Mouse (Mus musculus) forebrain, embryonic 12.5 days (tissue): Measurements from ENCODE around the gene Lonp1. TPM values are rescaled to one million over a fixed set of nuclear protein-coding genes. Genes with fewer than 3 reads are reported as not detected.

Source experiments
- ATAC-seq: fragments of 200-750 bp; cut with Nextera tagmentation; 2 replicates; pipeline ENCODE4 v1.8.0; 2017; ENCODE audit warnings: moderate TSS enrichment; ENCODE audit not compliant: low FRiP score
- H3K27ac ChIP-seq: fragments of 300-500 bp; sonication (generic); 2 replicates; pipeline ENCODE4 v1.5.1; 2016; ENCODE audit warnings: mild to moderate bottlenecking
- H3K27me3 ChIP-seq: fragments of 300-500 bp; sonication (generic); 2 replicates; pipeline ENCODE4 v1.6.1; 2016; ENCODE audit warnings: mild to moderate bottlenecking
- H3K36me3 ChIP-seq: fragments of 300-500 bp; sonication (generic); replicated peaks from 2 replicates; pipeline ENCODE4 v1.6.1; 2016; ENCODE audit warnings: mild to moderate bottlenecking
- H3K4me1 ChIP-seq: fragments of 300-500 bp; sonication (generic); 2 replicates; pipeline ENCODE4 v1.6.1; 2016
- H3K4me2 ChIP-seq: fragments of 300-500 bp; sonication (generic); 2 replicates; pipeline ENCODE4 v1.6.1; 2016; ENCODE audit warnings: mild to moderate bottlenecking, moderate library complexity
- H3K4me3 ChIP-seq: fragments of 300-500 bp; sonication (generic); replicated peaks from 2 replicates; pipeline ENCODE4 v1.5.1; 2016; ENCODE audit warnings: mild to moderate bottlenecking
- H3K9ac ChIP-seq: fragments of 300-500 bp; sonication (generic); 2 replicates; pipeline ENCODE4 v1.6.1; 2016; ENCODE audit warnings: mild to moderate bottlenecking
- H3K9me3 ChIP-seq: fragments of 300-500 bp; sonication (generic); 2 replicates; pipeline ENCODE4 v1.6.1; 2016
- WGBS: fragments of 180-500 bp; shearing (Covaris S2); methylation state at CpG from one replicate; pipeline ENCODE4 v1.1.7; 2016; 5-methylcytosine and 5-hydroxymethylcytosine counted together
- polyA plus RNA-seq: library from polyadenylated mRNA; unstranded; fragments of >200 nt; fragmentation: Nextera tagmentation; extraction: Ambion mirVana; gene quantifications from 2 replicates; pipeline ENCODE4 v1.2.1, GENCODE M21; 2016

The Lonp1 gene
- polyA plus RNA-seq, 1 experiment from 2014 or later, result 55.0 TPM

DNA sequence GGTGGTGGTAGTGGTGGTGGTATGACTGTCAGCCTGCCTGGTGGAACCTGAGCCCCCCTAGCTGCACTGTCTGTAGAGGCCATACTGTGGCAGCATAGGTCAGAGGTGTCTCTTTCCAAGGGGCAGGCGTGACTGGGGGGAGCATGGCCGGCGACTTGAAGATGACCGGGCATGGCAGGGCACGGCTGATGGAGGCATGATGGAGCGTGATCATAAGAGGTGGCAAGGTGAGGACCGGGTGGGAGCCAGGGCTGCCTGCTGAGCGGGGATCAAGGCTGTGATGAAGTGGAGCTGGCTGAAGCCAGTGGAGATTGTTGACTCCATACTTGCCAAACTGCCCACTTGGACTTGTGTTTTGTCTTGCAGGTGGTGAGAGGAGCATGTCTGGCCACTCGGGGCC, 21.3 kb downstream of the Lonp1 start:
- Histone ChIP-seq H3K27me3 (no peaks in the 10 kb centered on the region), H3K9ac (no peak overlapping the region)

DNA sequence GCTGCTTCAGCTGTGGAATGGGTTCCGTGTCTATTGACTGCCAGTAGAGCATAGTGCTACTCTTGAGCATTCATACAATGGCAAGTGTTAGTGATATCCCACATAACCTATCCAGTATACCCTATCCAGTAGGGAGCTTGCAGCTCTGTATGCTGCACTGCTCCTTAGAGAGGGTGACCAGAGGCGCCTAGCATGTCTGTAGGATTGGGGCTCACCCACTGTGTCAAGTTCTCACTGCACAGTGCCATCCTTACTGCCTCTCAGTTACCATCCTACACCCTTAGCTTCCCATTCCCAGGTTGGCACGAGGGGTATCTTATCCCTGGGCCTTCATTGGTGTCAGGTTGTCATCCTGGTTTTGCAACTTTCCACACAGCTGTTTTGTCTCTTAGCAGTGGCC, 22.3 kb downstream of the Lonp1 start:
- no peaks in the 10 kb centered on the region for H3K9me3 ChIP-seq
- H3K36me3 ChIP-seq, result peaks cover 84% of the 10 kb centered on the region
- no peak overlapping the region for H3K27ac ChIP-seq
- H3K27me3 ChIP-seq, result no peaks in the 10 kb centered on the region
- no peak overlapping the region for H3K4me2 ChIP-seq
- H3K4me3 ChIP-seq, result no peak overlapping the region
- 85% methylated on average over 3 of the region's 3 CpGs for whole genome bisulfite sequencing
- no peak overlapping the region for H3K9ac ChIP-seq
- H3K4me1 ChIP-seq, result peaks cover 14% of the 10 kb centered on the region
- ATAC-seq, result no peak

More for the DNA sequence above, 21.3 kb downstream of the Lonp1 start:
- no peak overlapping the region for H3K4me2 ChIP-seq
- no peak overlapping the region for H3K27ac ChIP-seq
- peaks cover 19% of the 10 kb centered on the region for H3K4me1 ChIP-seq
- H3K9me3 ChIP-seq, result no peaks in the 10 kb centered on the region
- H3K4me3 ChIP-seq, result no peak overlapping the region
- WGBS, result 92% methylated on average over 9 of the region's 9 CpGs
- H3K36me3 ChIP-seq, result peaks cover 74% of the 10 kb centered on the region
- no peak for ATAC-seq

DNA sequence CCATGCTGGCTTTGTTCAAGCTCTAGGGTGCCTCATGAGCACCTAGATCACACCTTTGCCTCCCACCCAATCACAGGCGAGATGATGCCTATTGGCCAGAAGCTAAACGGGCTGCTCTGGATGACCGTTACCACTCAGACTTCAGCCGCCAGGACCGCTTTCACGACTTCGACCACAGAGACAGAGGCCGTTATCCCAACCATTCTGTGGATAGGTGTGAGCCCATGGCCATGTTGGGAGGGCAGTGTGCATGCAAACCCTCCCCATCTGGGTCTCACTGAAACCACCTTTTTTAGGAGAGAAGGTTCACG, 22.7 kb downstream of the Lonp1 start:
- 89% methylated on average over 9 of the region's 9 CpGs for WGBS
- ATAC-seq, result no peak

DNA sequence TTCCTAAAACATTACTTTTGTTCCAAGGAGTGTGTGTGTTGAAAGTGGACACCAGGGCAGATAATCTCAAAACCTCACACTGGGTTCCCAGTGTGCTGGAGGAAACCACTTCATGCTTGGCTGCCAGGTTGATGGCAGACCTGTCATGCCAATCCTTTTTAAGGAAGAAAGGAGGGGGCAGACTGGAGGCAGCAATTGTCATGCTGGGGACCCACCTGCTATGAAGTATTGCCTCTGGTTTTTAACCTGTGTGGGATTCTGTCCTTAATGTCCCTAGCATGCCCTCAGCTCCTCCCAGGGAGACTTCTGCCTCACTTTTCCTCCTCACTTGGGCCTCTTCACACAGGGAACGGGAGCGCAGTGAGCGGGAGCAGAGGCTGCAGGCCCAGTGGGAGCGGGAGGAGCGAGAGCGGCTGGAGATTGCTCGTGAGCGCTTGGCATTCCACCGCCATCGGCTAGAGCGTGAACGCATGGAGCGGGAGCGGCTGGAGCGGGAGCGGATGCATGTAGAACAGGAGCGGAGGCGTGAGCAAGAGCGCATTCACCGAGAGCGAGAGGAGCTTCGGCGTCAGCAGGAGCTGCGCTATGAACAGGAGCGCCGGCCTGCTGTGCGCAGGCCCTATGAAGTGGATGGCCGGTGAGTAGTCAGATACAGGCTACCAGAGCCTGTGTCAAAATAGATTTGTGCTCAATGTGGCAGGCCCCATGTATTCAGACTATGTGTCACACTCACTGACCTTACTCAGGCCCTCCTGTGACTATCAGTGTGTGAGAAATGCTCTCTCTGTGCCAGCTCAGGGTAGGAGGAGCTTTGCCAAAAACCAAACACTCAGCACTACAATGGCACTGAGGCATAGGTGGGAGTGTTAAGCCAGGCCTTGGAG, 23.3 kb downstream of the Lonp1 start:
- peaks cover 6% of the 10 kb centered on the region for H3K4me1 ChIP-seq
- peaks cover 87% of the 10 kb centered on the region for H3K36me3 ChIP-seq
- 94% methylated on average over 28 of the region's 28 CpGs for WGBS

More for the DNA sequence above, 22.7 kb downstream of the Lonp1 start:
- Histone ChIP-seq H3K36me3 (peaks cover 87% of the 10 kb centered on the region), H3K4me3 (no peak overlapping the region), H3K4me2 (no peak overlapping the region), H3K27ac (no peak overlapping the region), H3K27me3 (no peaks in the 10 kb centered on the region), H3K9me3 (no peaks in the 10 kb centered on the region), H3K9ac (no peak overlapping the region), H3K4me1 (peaks cover 12% of the 10 kb centered on the region)

DNA sequence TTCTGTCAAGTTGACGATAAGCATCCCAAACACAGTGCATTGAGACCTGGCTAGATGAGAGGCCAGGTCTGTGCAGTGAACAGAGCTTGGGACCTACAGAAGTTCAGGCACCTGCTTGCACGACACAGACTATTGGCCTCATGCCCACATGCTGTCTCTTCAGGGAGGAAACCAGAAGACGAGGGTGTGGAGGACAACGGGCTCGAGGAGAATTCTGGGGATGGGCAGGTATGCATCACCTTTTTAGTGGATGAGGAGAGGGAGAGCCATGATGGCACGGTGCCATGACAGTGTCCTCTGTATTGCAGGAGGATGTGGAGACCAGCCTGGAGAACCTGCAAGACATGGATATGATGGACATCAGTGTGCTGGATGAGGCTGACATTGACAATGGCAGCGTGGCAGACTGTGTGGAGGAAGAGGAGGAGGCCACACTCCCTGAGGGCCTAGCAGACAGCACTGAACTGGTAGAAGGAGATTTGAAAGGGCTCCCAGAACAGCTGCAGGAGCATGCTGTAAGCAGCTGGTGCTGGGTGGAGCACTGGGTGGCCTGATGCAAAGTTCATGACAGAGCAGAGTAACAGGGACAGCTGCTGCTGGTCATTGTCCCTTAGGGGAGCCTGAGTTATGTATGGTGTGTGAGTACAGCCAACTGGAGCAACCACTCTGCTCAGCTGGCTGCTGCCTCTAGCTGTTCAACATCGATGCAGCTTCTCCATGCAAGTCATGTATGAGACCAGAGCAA, 33.0 kb downstream of the Lonp1 start:
- no peak overlapping the region for H3K27ac ChIP-seq
- no peaks in the 10 kb centered on the region for H3K9me3 ChIP-seq
- no peak overlapping the region for H3K4me3 ChIP-seq
- H3K4me1 ChIP-seq, result peaks cover 6% of the 10 kb centered on the region; the same call in 1 of the 2 replicates
- WGBS, result 92% methylated on average over 8 of the region's 8 CpGs
- H3K27me3 ChIP-seq, result no peaks in the 10 kb centered on the region
- no peak overlapping the region for H3K9ac ChIP-seq
- peaks cover 96% of the 10 kb centered on the region for H3K36me3 ChIP-seq
- ATAC-seq, result no peak; the same call in 1 of the 2 replicates
- H3K4me2 ChIP-seq, result no peak overlapping the region

More for the DNA sequence above, 23.3 kb downstream of the Lonp1 start:
- 0 out of 2 replicates have a peak overlapping the region, but pooled peaks have one; percentile 5 for H3K27ac ChIP-seq
- no peaks in the 10 kb centered on the region for H3K9me3 ChIP-seq
- no peak overlapping the region for H3K4me3 ChIP-seq
- H3K9ac ChIP-seq, result no peak overlapping the region
- ATAC-seq, result no peak
- no peak overlapping the region for H3K4me2 ChIP-seq
- no peaks in the 10 kb centered on the region for H3K27me3 ChIP-seq

DNA sequence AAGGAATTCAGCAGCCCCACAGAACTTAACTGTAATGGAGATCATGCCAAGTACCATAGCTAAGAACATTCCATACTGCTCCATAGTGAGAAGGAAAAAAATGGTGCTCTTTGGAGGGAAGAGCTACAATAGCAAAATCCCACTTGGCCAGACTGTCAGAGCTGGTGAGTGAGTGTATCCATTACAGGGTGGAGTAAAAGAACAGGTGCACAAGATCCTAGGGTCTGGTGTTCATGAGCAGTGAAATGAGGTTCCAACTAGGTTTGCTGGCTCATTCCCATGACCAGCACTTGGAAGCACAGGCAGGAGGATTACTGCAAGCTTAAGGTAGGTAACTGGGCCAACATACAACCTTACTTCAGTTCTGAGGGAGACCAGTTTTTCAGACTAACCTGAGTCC, 34.1 kb downstream of the Lonp1 start:
- Histone ChIP-seq H3K36me3 (peaks cover 100% of the 10 kb centered on the region), H3K27me3 (no peaks in the 10 kb centered on the region), H3K4me1 (peaks cover 15% of the 10 kb centered on the region), H3K9me3 (no peaks in the 10 kb centered on the region), H3K9ac (no peak overlapping the region), H3K4me3 (no peak overlapping the region), H3K4me2 (no peak overlapping the region), H3K27ac (no peak overlapping the region)
- ATAC-seq, result no peak

DNA sequence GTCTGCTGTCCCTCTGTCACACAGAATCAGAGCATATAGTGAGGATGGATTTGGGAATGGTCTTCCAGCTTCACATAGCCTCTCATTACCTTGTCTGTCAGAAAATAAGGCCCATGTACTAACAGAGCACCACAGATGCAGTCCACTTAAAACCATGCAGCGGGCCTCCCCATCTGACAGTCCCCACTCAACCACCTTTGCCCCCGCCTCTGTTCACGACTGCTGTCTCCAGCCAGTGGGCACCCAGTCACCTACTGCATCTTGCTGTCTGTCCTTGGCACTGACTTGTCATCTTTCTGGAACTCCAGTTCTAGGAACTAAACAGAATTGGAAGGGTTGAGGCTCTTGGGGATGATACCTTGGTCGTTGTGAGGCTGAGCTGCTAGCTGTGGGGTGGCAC, 37.8 kb downstream of the Lonp1 start:
- Histone ChIP-seq H3K4me3 (no peak overlapping the region), H3K9ac (no peak overlapping the region), H3K4me1 (peaks cover 34% of the 10 kb centered on the region), H3K4me2 (no peak overlapping the region), H3K9me3 (no peaks in the 10 kb centered on the region), H3K36me3 (peaks cover 78% of the 10 kb centered on the region), H3K27ac (no peak overlapping the region), H3K27me3 (no peaks in the 10 kb centered on the region)
- no peak for ATAC-seq
- WGBS, result 96% methylated on average over 4 of the region's 4 CpGs

DNA sequence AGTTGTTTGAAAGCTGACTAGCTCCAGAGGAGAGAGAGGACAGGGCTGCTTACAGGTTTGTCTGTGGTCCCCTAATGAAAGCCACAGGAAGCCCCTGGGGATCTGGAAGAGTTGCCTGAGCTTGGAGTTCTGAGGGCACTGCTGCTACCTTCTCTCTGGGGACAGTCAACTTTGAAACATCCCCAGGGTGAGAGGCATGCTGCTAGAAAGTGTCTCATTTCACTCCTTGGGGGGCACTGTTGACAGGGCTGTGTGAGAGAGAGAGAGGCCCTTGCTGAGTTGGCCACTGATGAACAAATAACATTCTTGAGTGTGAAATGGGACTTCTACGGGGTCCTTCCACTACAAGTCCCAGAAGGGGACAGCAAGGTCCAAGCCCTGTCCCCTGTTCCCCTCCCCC, 38.9 kb downstream of the Lonp1 start:
- Histone ChIP-seq H3K4me3 (0 out of 2 replicates have a peak overlapping the region, but pooled peaks have one; percentile 8), H3K27me3 (no peaks in the 10 kb centered on the region), H3K4me1 (peaks cover 44% of the 10 kb centered on the region), H3K36me3 (peaks cover 68% of the 10 kb centered on the region), H3K4me2 (no peak overlapping the region), H3K9me3 (no peaks in the 10 kb centered on the region), H3K9ac (no peak overlapping the region), H3K27ac (0 out of 2 replicates have a peak overlapping the region, but pooled peaks have one; percentile 31)
- 74% methylated on average over 1 of the region's 1 CpGs for WGBS
- no peak for ATAC-seq

DNA sequence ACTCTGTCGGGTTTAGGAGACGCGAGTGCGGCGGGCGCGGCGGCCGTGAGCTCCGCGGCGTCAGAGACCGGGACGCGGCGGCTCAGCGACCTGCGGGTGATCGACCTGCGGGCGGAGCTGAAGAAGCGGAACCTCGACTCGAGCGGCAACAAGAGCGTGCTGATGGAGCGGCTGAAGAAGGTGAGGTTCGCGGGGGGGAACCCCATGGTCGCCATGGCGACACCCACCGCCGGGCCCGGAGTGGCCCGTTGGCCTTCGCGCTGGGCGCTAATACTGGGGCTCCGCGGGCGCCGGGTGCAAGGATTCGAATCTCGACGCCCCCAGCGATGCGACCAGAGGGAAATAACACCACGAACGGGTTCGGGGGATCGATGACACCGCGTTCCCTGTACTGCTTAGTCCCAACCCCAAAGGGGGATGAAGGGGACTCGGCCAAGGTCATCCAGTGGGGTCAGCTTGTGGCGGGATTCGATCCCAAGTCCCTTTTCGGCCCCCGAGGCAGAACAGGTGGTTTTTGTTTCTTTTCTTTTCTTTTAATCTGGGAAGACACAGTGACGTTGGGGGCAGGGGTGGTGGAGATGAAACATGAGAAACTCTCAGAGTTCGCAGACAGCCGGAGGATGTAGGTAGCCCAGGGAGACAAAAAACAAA, 41.4 kb downstream of the Lonp1 start:
- no peaks in the 10 kb centered on the region for H3K27me3 ChIP-seq
- H3K36me3 ChIP-seq, result peaks cover 68% of the 10 kb centered on the region
- peak overlapping the region; percentile 93 for H3K4me3 ChIP-seq
- peak overlapping the region; percentile 93 for H3K27ac ChIP-seq
- peaks cover 57% of the 10 kb centered on the region for H3K4me1 ChIP-seq
- peak overlapping the region; percentile 72 for H3K4me2 ChIP-seq
- peak; percentile 23 for ATAC-seq
- H3K9ac ChIP-seq, result peak overlapping the region; percentile 89
- under 1% methylated on average over 61 of the region's 61 CpGs for WGBS
- H3K9me3 ChIP-seq, result no peaks in the 10 kb centered on the region

DNA sequence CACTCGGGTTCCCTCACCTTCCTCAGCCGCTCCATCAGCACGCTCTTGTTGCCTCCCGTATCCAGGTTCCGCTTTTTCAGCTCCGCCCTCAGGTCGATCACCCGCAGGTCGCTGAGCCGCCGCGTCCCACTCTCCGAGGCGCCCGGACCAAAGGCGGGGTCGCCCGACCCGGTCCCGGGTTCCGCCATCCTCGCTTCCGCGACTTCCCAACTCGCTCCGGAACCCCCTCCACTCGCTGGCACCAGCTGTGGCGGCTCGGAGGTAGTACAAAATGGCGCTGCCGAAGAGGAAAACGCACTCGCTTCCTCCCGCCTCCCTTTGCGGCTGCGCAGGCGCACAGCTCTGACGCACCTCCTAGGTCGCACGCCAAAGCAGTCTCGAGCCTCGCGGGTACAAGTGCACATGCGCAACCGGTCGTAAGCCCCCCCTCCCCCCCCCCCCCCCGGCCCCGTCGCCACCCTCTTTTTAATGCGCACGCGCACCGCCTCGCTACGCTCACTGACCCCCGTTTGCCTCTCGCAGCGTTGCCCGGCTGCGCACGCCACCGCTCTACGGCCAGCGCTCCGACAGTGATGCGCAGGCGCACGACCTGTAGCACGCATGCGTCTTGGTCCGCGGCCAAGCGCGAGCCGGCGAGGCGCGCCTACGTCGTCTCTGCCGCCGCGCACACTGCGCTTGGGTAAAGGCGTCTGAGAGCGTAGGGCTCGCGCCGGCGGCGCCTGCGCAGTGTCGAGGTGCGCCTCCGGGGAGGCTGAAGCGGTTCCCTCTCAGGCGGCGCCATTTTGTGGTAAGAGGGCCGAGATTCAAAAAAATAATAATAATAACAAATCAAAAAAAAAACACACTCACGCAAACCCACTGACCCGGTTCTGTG, 42.2 kb downstream of the Lonp1 start, which contains the start of the genes Safb2 and Safb:
Gene Safb2 (minus strand): TSS at position 329 of the 874 bp plus-strand sequence.
Gene Safb (plus strand): TSS at position 569 of the 874 bp plus-strand sequence.
- H3K4me1 ChIP-seq, result peaks cover 57% of the 10 kb centered on the region
- H3K9me3 ChIP-seq, result no peaks in the 10 kb centered on the region
- peak within 1 kb of the TSS; percentile 95 for H3K27ac ChIP-seq
- ATAC-seq, result peak; percentile 95
- H3K27me3 ChIP-seq, result no peaks in the 10 kb centered on the region
- under 1% methylated on average over 84 of the region's 101 CpGs for WGBS
- peak within 1 kb of the TSS; percentile 93 for H3K4me3 ChIP-seq
- peaks cover 68% of the 10 kb centered on the region for H3K36me3 ChIP-seq
- peak within 1 kb of the TSS; percentile 91 for H3K9ac ChIP-seq
- peak within 1 kb of the TSS; percentile 97 for H3K4me2 ChIP-seq

DNA sequence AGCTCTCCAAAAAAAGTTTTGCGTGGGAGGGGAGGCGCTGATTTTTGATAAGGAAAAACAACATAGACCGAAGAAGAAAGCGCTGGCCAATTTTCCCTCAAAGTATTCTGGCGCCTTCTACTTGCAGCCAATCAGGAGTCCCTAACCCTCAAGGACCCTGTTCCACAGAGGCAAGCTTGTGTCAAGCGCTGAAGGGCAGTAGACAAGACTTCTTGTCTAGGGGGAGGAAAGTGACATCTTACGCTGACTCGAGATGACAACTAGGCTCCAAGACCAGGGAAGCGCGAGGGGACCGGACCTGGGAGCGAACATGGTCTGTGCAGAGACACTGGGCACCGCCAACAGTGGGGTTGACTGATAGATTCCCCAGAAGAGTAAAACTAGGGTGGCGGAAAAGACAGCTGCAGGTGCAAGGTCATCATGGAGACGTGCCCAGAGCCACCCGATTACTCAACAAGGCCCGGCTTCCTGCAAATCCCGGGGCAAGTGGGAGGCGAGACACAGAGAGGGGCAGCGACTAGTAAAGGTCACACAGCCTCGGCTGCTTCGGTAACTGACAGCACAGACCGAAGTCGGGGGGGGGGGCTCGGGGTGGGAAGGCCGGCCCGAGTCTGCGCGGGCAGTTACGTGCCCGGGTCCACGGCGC, 43.0 kb downstream of the Lonp1 start:
- Histone ChIP-seq H3K4me3 (peak overlapping the region; percentile 93), H3K36me3 (peaks cover 67% of the 10 kb centered on the region), H3K4me1 (peaks cover 53% of the 10 kb centered on the region), H3K9me3 (no peaks in the 10 kb centered on the region), H3K4me2 (peak overlapping the region; percentile 97), H3K9ac (peak overlapping the region; percentile 91), H3K27me3 (no peaks in the 10 kb centered on the region), H3K27ac (peak overlapping the region; percentile 95)
- WGBS, result 5% methylated on average over 30 of the region's 33 CpGs
- no peak for ATAC-seq
